Mouse (Mus musculus): ENCODE data around the gene Grik2.
"Not testable (repeated sequence)": the region's sequence is repeated elsewhere in the genome, so short reads cannot be mapped to it uniquely, and the experiment has no call there.

DNA sequence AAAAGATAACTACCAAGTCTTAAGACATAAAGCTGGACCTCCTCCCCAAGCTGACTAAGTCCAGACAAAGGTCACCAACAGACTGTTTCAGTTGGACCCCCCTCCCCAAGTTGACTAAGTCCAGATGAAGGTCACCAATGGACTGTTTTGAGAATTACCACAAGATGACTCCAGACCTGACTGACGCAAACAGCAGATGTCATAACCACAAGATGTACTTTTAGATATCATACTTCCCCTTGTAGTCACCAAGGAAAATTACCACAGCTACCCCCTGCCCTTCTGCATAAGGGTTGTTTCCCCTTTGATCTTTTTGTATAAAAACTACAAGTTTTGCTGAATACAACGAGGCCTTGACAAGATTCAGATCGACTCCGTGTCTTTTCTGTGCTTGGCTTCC is 637.1 kb downstream of the Grik2 start:
- not testable (repeated sequence) for TF ChIP-seq POLR2A (IDR thresholded peaks at IDR 0.05; ENCODE audit: borderline replicate concordance, extremely low read depth, insufficient read depth, insufficient read length, poor library complexity, severe bottlenecking); CTCF (IDR thresholded peaks at IDR 0.05; ENCODE audit: borderline replicate concordance, extremely low read depth, insufficient read depth, insufficient read length)

All from brain, embryonic 14.5 days (tissue).